Mouse (Mus musculus) testis, adult 2 months (tissue): ENCODE data around the gene Cyp2ab1. TPM values are rescaled to one million over a fixed set of nuclear protein-coding genes. Genes with fewer than 3 reads are reported as not detected.
"Not testable (repeated sequence)": the region's sequence is repeated elsewhere in the genome, so short reads cannot be mapped to it uniquely, and the experiment has no call there.

ENCODE experiments used
- H3K27ac ChIP-seq: fragments of 200-500 bp; 2 replicates; pipeline ENCODE4 v1.5.1; 2012; ENCODE audit warnings: low read depth, low read length; ENCODE audit not compliant: control insufficient read depth, insufficient read depth
- H3K27me3 ChIP-seq: fragments of 200-500 bp; 2 replicates; pipeline ENCODE4 v1.6.1; 2012; ENCODE audit warnings: mild to moderate bottlenecking, low read length, moderate library complexity; ENCODE audit not compliant: control insufficient read depth, insufficient read depth
- H3K36me3 ChIP-seq: fragments of 200-500 bp; 2 replicates; pipeline ENCODE4 v1.6.1; 2012; ENCODE audit warnings: mild to moderate bottlenecking, low read length; ENCODE audit not compliant: control insufficient read depth, insufficient read depth
- H3K4me1 ChIP-seq: fragments of 200-500 bp; 2 replicates; pipeline ENCODE4 v1.6.1; 2012; ENCODE audit warnings: low read length; ENCODE audit not compliant: control insufficient read depth, insufficient read depth
- H3K4me3 ChIP-seq: fragments of 200-500 bp; 2 replicates; pipeline ENCODE4 v1.5.1; 2012; ENCODE audit warnings: low read depth, mild to moderate bottlenecking, low read length, moderate library complexity, mixed read lengths; ENCODE audit not compliant: control insufficient read depth
- CTCF ChIP-seq: fragments of 200-500 bp; IDR thresholded peaks from 2 replicates; pipeline ENCODE4 v1.5.1; 2012; ENCODE audit warnings: low read depth, mild to moderate bottlenecking, inconsistent platforms, low read length, moderate library complexity; ENCODE audit not compliant: control insufficient read depth, insufficient read depth, insufficient replicate concordance
- POLR2A ChIP-seq: fragments of 200-500 bp; IDR thresholded peaks from 2 replicates; pipeline ENCODE4 v1.6.1; 2012; ENCODE audit warnings: low read depth, mild to moderate bottlenecking, inconsistent platforms, low read length, moderate library complexity; ENCODE audit not compliant: control insufficient read depth
- polyA plus RNA-seq: library from polyadenylated mRNA; depleted of rRNA; stranded (reverse); fragments of >200 nt; gene quantifications from 2 replicates; pipeline ENCODE4 v1.2.3, GENCODE M21; 2012; rRNA removed

The Cyp2ab1 gene
- not detected in 2 replicates for polyA plus RNA-seq

DNA sequence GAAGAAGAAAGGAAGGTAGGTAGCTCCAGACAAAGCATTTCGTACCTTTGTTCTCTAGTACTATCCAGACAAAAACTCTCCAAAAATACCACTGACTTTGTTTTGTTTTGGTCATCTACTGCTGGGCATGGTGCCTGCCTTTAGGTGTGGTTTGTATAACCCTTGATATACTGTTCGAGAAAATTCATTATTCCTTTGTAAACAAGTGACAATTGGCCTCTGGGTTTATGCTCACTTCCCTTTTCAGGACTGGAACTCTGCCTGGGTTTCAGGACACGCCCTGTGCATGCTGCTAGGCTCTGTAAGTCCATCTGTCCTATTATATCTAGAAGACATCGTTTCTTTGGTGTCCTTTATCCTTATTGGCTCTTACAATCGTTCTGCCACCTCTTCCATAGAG lies at the start of gene Cyp2ab1:
TSS of gene Cyp2ab1 (minus strand) at position 119 of the 400 bp plus-strand sequence.
- no peaks in the 10 kb centered on the region for H3K4me1 ChIP-seq
- no peak within 1 kb of the TSS for H3K4me3 ChIP-seq
- TF ChIP-seq CTCF, result no peak
- H3K27ac ChIP-seq, result no peak within 1 kb of the TSS
- no peaks in the 10 kb centered on the region for H3K27me3 ChIP-seq
- no peaks in the 10 kb centered on the region for H3K36me3 ChIP-seq

GRCm38 (mm10) chr16:20371731-20372130 lies 46.5 kb upstream of the Cyp2ab1 start:
- Histone ChIP-seq H3K27me3 (no peaks in the 10 kb centered on the region), H3K36me3 (no peaks in the 10 kb centered on the region; the same call in 1 of the 2 replicates), H3K4me1 (no peaks in the 10 kb centered on the region), H3K4me3 (no peak overlapping the region), H3K27ac (no peak overlapping the region)
- TF ChIP-seq CTCF (no peak), POLR2A (no peak)

DNA sequence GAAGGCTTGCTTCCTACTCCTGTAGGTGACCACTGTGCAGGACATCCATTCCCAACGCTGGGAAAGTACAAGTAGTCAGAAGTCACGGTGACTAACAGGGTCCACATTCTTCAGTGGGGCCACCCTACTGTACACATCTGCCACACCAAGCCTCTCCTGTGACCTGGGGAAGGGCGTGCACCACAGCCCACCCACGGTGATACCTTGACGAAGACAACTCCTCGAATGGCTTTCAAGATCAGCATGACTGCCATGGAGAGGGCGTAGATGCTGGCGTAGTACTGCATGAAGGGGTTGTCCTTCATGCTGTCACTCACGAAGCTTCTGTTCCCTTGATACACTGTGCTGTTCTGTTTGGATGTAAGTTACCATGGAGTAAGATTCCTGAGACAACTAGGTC lies 43.0 kb upstream of the Cyp2ab1 start:
- Histone ChIP-seq H3K27ac (no peak overlapping the region), H3K36me3 (no peaks in the 10 kb centered on the region), H3K4me1 (no peaks in the 10 kb centered on the region), H3K4me3 (no peak overlapping the region), H3K27me3 (no peaks in the 10 kb centered on the region)
- TF ChIP-seq POLR2A (no peak), CTCF (no peak)

DNA sequence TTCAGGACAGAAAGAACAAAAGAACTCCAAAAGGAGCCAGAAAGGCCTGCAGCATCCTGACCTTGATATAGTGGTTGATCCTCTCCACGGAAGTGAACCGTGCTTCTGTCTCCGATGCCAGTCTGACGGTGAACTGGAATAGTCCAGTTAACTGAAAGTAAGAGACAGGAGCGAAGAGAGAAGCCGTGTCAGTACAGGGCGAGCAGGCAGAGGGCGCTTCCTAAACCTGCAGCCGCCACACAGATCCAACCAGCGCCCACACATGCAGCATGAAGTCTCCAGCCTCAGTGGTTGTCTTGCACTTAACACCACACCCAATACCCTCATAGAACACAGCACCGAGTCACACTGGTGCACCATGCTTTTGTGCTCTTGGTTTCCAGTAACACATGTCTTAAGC lies 36.9 kb upstream of the Cyp2ab1 start:
- no peak overlapping the region for H3K27ac ChIP-seq
- H3K27me3 ChIP-seq, result no peaks in the 10 kb centered on the region
- TF ChIP-seq POLR2A (no peak), CTCF (no peak)
- no peak overlapping the region for H3K4me3 ChIP-seq
- H3K36me3 ChIP-seq, result no peaks in the 10 kb centered on the region
- no peaks in the 10 kb centered on the region for H3K4me1 ChIP-seq

DNA sequence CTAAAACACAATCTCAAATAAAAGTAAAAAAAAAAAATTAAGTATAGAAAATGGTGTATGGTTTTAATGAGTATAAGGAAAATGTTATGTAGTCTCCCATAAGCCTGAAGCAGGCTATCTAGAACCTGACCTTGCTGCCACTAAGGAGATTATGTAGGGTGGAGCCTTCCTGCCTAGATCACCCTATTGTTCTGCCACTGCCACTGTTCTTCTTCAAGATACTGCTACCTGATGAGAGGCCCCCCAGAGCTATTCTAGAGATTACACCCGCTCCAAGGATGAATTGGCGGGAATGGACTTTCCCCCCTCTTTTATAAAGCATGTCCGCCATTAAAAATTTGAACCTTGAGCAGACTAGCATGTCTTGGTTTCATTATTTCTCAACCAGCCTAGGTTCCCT lies 36.3 kb upstream of the Cyp2ab1 start:
- not testable (repeated sequence) for H3K4me3 ChIP-seq, H3K4me1 ChIP-seq, H3K27ac ChIP-seq, H3K36me3 ChIP-seq, H3K27me3 ChIP-seq

DNA sequence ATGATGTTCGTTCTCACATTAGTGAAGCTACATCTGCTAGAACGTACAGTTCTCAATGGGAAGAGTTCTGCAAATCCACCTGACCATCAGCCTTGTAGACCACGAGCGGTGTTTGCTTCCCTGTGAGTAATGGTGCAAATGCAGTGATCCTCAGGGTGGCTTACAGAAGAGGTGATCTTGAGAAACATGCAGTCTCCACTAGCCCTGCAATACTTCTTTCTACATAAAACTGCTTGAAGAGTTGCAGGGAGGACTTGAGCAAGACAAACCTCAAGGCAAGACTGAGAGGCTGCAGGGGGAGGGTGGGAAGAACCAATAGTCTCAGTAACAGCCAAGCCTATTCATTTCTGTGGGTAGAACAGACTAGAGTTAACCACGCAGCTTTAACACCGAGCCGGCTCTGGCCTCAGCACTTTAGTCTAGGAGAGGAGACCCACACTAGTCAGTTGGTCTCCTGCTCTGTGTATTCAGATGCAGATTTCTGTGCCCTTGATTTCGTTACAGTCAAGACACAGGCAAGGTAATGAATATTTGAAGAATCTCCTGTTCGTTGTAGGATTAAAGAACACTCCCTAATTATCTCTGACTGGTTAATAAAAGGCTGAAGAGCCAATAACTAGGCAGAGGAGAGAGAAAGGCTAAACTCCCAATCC lies 34.6 kb upstream of the Cyp2ab1 start:
- Histone ChIP-seq H3K4me1 (no peaks in the 10 kb centered on the region), H3K36me3 (no peaks in the 10 kb centered on the region), H3K4me3 (no peak overlapping the region), H3K27me3 (no peaks in the 10 kb centered on the region), H3K27ac (no peak overlapping the region)
- no peak for TF ChIP-seq POLR2A

- H3K36me3 ChIP-seq, result no peaks in the 10 kb centered on the region
- TF ChIP-seq POLR2A (no peak), CTCF (no peak)
Measured at GRCm38 (mm10) chr16:20357837-20358236, 32.6 kb upstream of the Cyp2ab1 start.

GRCm38 (mm10) chr16:20354762-20355161 lies 29.6 kb upstream of the Cyp2ab1 start:
- no peaks in the 10 kb centered on the region for H3K27me3 ChIP-seq
- TF ChIP-seq POLR2A (no peak), CTCF (no peak)
- no peaks in the 10 kb centered on the region for H3K4me1 ChIP-seq
- H3K27ac ChIP-seq, result no peak overlapping the region
- H3K36me3 ChIP-seq, result no peaks in the 10 kb centered on the region
- no peak overlapping the region for H3K4me3 ChIP-seq

More at GRCm38 (mm10) chr16:20357837-20358236, 32.6 kb upstream of the Cyp2ab1 start:
- Histone ChIP-seq H3K27ac (no peak overlapping the region), H3K27me3 (no peaks in the 10 kb centered on the region), H3K4me3 (no peak overlapping the region), H3K4me1 (no peaks in the 10 kb centered on the region)
